Mouse (Mus musculus) spleen, adult 2 months (tissue): ENCODE results near the gene Arfrp1.

Experiments
- CTCF ChIP-seq: fragments of 200-500 bp; IDR thresholded peaks from 2 replicates; pipeline ENCODE4 v1.5.1; 2011; ENCODE audit warnings: mild to moderate bottlenecking, inconsistent platforms; ENCODE audit not compliant: insufficient read depth, insufficient read length, insufficient replicate concordance; ENCODE audit errors: extremely low read depth
- POLR2A ChIP-seq: fragments of 200-500 bp; IDR thresholded peaks from 2 replicates; pipeline ENCODE4 v1.6.1; 2011; ENCODE audit warnings: low read depth, low read length, inconsistent platforms

DNA sequence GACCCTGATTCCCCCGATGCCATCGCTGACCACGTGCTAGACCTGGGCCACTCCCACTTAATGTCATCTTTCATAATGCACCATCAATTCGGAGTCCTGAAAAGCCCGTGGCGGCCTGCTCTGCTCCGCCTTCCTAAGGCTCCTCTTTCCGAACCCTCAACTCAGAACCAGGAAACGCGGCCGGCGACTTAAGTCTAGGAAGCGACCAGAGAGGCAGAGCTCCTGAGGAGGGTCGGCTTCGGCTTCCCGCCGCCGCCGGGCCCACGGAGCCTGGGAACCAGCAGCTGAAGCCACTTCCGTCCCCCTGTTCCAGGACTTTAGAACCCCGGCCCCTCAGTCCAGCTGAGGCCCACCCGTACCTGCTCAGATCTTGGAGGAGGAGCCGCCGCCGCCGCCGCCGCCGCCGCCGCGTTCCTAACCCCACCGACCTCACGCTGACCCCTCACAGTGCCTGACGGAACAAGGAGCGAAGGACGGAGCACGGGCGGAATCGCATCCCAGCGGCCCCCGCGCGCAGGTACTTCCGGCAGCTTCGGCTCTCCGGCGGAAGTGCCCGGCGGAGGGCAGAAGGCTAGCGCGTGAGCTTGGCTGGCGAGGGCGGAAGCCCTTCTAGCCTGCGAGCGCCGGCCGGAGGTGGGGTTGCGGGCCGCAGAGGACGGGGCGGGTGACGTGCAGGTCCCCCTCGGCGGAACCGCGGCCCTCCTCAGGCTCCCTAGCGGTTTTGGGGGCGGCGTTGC, at the start of gene Arfrp1, which contains the start of gene Zgpat:
- no peak for TF ChIP-seq CTCF
- no peak; the same call in 1 of the 2 replicates for TF ChIP-seq POLR2A
